Mouse (Mus musculus): ENCODE measurements around the gene Tor4a.

DNA sequence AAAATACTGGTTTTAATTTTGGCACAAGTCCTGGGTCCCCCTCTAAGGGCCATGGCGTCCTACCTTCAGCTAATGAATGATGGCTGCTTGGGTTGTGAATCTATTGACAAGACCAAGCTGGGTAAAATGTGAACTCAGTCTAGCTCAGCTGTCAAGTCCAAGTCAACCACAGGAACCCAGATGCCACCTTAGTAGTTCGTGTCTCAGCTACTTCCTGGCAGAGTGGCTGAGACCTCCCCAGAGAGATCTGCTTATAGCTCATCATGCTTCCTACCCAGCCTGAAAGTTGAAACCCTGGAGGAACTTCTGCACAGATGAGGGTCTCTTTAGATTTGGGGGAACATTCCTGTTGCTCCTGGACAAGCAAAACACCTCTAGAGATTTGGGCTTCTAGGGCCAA is 13.3 kb downstream of the Tor4a start:
- TF ChIP-seq POLR2A (IDR thresholded peaks at IDR 0.05; ENCODE audit: control insufficient read depth, extremely low read depth, insufficient read depth, low read length, poor library complexity), result no peak
- no peak for TF ChIP-seq CTCF (IDR thresholded peaks at IDR 0.05; ENCODE audit: borderline replicate concordance, control insufficient read depth, extremely low read depth, insufficient read depth, low read length, poor library complexity)
